Mouse (Mus musculus): Measurements from ENCODE around the gene Ank3.

- no peak for TF ChIP-seq CTCF (IDR thresholded peaks at IDR 0.05; ENCODE audit: extremely low read depth, insufficient read depth, insufficient read length, insufficient replicate concordance)
- no peak for TF ChIP-seq POLR2A (IDR thresholded peaks at IDR 0.05; ENCODE audit: low read depth, low read length)
Measured at GRCm38 (mm10) chr10:69701226-69701625, 302.7 kb downstream of the Ank3 start.

Data from spleen, adult 2 months (tissue).